In genomic region chr13:85376338-85376998, GRCm38 (mm10) we compare ENCODE assay signal across 19 mouse cellular contexts.
DNase-seq lines count a peak whose midpoint lies in the region; ATAC-seq and TF ChIP-seq lines count a peak whose summit lies in the region.
"Had no signal": no experiment of that assay in that cellular context is flagged by ENCODE, and none has a peak within 500 bp of the region (broad histone marks: within the 10 kb centered on the region; RNA-seq: fewer than 3 reads in every experiment).

No protein-coding gene starts in this region.

- H3K27ac ChIP-seq in layer of hippocampus, adult 2 months: peak overlapping the region; percentile 57
- no peak overlapping the region for H3K27ac ChIP-seq in limb, embryonic 10.5 days
- H3K27ac ChIP-seq: forebrain, embryonic 12.5 days; hindbrain, postnatal 0 days; neural tube, embryonic 13.5 days had no signal

- no peaks in the 10 kb centered on the region for H3K9me3 ChIP-seq in limb, embryonic 10.5 days (replicated peaks)
- H3K9me3 ChIP-seq: forebrain, embryonic 12.5 days; neural tube, embryonic 13.5 days had no signal

- peak; percentile 86 for ATAC-seq in activated CD4-positive, CD25-positive, alpha-beta regulatory T cell, adult 4 months
- ATAC-seq in megakaryocyte progenitor cell, adult 5-6 weeks (replicated peaks; ENCODE audit: poor library complexity): peak; percentile 60; the same call in 1 of the 2 replicates
- ATAC-seq: hindbrain, postnatal 0 days had no signal

- no peak overlapping the region for H3K4me3 ChIP-seq in layer of hippocampus, adult 2 months
- no peak overlapping the region for H3K4me3 ChIP-seq in limb, embryonic 10.5 days
- H3K4me3 ChIP-seq: forebrain, embryonic 12.5 days; neural tube, embryonic 13.5 days had no signal

- 88% methylated on average over 3 of the region's 3 CpGs for WGBS in limb, embryonic 10.5 days

- DNase-seq in layer of hippocampus, adult 2 months (ENCODE audit: low spot score in 2 of 2): no peak
- DNase-seq in layer of hippocampus, postnatal 14 days (ENCODE audit: low spot score in 2 of 2): no peak
- peak; percentile 44 for DNase-seq in CD4-positive, CD25-positive, alpha-beta regulatory T cell, adult 2 months (ENCODE audit: low read depth, low spot score)
- no peak for DNase-seq in limb, embryonic 10.5 days (ENCODE audit: low spot score)
- no peak for DNase-seq in heart, adult 9 months (ENCODE audit: low spot score in 2 of 2)
- DNase-seq in spleen, postnatal 4 days (ENCODE audit: low spot score in 2 of 2): no peak
- DNase-seq: B cell, adult 2 months; cerebellum, postnatal 10 days; embryo, embryonic 11 days; kidney, adult 9 months; kidney, postnatal 36 days; lung, embryonic 14.5 days; right cerebral cortex, postnatal 25 days; thymus, postnatal 25 days had no signal

- H3K36me3 ChIP-seq in limb, embryonic 10.5 days: no peaks in the 10 kb centered on the region
- H3K36me3 ChIP-seq: forebrain, embryonic 12.5 days; neural tube, embryonic 13.5 days had no signal

- no peaks in the 10 kb centered on the region for H3K4me1 ChIP-seq in limb, embryonic 10.5 days
- H3K4me1 ChIP-seq: forebrain, embryonic 12.5 days; neural tube, embryonic 13.5 days had no signal

- TF ChIP-seq CTCF in layer of hippocampus, adult 2 months (conservative IDR thresholded peaks at IDR 0.05): no peak

- H3K27me3 ChIP-seq in limb, embryonic 10.5 days (ENCODE audit: low read depth, poor library complexity, severe bottlenecking): no peaks in the 10 kb centered on the region
- H3K27me3 ChIP-seq: forebrain, embryonic 12.5 days; neural tube, embryonic 13.5 days had no signal
